Mouse (Mus musculus) stomach, postnatal 0 days (tissue): ENCODE measurements around the gene Cd300lg.
A peak's percentile ranks its signal among the peaks of the same experiment; 100 is the strongest.

Experiments
- CTCF ChIP-seq: IDR thresholded peaks from 2 replicates; pipeline ENCODE4 v1.5.1; 2016; ENCODE audit warnings: antibody characterized with exemption, low read depth, mild to moderate bottlenecking, moderate library complexity
- EP300 ChIP-seq: optimal IDR thresholded peaks from 2 replicates; pipeline ENCODE3; 2016; ENCODE audit warnings: antibody characterized with exemption

- TF ChIP-seq CTCF, result peak; percentile 36
- no peak for TF ChIP-seq EP300
Measured at GRCm38 (mm10) chr11:102027361-102028017, 13.8 kb upstream of the Cd300lg start.
